Mouse (Mus musculus) heart, postnatal 36 days (tissue): ENCODE measurements around the gene Fam120a. TPM values are rescaled to one million over a fixed set of nuclear protein-coding genes. Genes with fewer than 3 reads are reported as not detected.

Source experiments
- DNase-seq, 2 experiments: peaks; one replicate each; pipeline ENCODE4 v3.0.0; 2021 to 2022
- intact Hi-C: fragments of 180-260 bp; cut with DNase I; formaldehyde crosslinking; loops from one replicate; pipeline ENCODE4 v1.15.1; 2025
- total RNA-seq, 2 experiments: library from RNA; stranded (reverse); gene quantifications; 2 replicates each; pipeline ENCODE4 v1.2.3; 2021

Gene Fam120a
- total RNA-seq, 2 experiments from 2014 or later = 104 to 116 TPM

DNA sequence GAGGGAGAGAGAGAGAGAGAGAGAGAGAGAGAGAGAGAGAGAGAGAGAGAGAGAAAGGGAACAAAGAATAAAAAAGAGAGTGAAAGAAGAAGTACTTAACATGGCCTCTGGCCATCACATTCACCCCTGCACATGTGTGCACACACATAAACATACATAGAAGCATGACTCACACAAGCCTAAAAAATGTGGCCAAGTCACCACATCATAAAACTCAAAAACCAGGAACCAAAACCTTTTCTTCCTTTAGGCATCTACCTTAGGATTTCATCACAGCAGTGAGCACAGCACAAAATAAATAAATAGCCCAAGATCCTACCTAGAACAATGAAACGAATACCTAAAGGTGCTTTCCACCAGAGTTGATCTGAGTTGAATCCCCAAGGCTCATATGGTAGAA, 105.9 kb downstream of the Fam120a start:
- intact Hi-C loops = no loop called here
- DNase-seq = no peak

DNA sequence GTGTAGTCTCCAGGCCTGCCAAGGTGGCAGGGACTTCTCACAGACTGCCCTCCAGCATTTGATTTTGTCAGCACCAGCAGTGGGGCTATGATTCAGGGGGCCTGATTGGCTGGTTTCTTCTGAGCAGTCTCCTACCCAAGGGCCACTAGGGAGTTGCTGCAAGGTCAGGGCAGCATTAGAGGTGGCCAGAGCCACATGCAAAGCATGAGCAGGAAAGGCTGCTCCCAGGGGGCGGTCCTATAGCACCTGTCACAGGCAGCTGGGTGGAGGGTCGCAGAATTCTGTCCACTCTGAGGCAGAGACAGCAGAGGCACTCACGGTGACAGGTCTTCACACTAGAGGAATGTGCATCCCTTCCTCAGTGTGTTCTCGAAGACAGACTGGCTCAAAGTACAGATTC, 109.0 kb downstream of the Fam120a start:
- intact Hi-C loops = no loop called here
- no peak for DNase-seq

DNA sequence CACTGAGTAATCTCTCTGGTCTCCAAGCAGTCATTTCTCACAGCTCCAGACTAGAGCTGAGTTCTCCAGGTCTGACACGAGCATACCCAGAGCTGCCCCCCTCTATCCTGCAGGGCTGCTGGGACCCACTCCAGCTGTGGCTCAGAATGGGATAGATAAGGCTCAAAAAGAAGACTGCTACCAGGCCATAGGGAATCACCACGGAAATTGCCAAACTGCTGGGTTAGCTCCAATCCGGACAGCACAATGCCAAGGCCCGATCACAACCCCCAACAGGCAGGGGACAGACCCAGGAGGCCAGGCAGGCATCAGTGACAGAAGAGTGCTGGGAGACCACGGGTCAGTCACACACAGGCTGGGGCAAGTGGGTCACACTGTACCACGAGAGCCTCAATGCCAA, 109.8 kb downstream of the Fam120a start:
- no peak for DNase-seq
- intact Hi-C loops = no loop called here

DNA sequence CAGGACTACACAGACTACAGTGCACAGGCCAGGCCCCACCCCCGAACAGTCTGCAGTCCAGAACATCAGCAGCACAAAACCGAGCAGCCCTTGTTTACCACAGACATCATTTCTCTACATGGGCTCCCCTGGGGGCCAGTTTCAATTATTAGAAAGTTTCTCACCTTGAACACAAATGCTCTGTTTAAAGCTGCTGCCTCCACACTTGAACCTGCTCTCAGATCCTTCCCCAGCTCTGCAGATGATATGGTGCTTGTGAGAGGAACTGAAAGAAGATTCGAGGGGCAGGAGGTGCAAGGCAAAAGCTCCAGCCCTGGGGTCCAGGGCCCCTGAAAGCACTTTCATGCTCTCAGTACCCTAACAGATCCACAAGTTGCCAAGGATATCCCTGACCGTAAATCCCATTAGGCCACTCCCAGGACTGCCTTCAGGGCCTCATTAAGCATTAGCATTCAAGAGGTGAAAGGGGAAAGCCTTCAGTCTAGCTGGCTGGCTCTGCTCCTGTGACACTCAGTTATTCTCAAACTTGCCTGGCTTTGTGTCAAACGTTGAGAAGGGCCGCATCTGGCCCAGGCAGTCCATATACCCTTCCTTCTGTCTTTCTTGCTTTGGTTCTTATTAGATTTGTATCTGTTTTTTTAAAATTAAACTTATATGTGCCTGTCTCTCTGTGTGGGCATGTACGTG, 110.4 kb downstream of the Fam120a start:
- intact Hi-C loops = no loop called here
- DNase-seq = no peak

DNA sequence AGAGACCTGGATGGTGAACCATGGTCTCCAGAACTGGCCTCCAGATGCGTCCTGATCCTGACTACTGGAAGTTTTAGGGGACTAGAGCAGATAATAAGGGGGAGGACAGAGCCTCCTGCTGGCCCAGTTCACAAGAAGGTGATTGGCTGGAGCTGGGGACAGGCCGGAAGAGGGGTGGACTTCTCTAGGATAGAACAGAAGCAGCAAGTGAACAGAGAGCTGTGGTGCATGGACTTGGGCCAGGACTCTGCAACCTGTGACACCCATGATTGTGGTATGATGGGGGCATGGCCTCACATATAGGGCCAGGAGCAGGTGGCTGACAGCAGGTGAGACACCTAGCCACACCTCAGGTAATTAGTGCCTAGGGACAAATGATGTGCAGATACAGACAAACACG, 113.9 kb downstream of the Fam120a start:
- intact Hi-C loops = loop anchor here (2.0 kb wide), 1 partner anchor 145 kb away; no protein-coding TSS in a partner anchor
- no peak for DNase-seq

DNA sequence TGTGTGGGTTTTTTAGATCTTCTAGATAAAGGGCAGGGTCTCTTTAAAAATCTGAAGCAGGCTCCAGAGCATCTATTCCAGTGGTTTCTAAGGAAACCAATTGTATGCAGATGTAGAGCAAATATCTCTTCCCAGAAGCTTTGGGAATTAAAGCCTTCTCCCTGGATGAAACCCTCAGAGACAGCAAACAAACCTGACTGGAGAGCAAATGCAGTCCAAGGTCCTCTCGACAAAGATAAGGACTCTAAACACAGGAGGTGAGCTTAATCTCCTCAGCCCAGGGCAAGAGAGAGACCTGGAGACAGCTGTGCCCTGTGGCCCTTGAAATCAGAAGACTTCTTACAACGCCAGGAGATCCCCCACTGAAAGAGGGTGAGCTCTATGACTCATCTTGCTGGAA, 114.3 kb downstream of the Fam120a start:
- intact Hi-C loops = loop anchor here (2.0 kb wide), 1 partner anchor 145 kb away; no protein-coding TSS in a partner anchor
- no peak for DNase-seq

DNA sequence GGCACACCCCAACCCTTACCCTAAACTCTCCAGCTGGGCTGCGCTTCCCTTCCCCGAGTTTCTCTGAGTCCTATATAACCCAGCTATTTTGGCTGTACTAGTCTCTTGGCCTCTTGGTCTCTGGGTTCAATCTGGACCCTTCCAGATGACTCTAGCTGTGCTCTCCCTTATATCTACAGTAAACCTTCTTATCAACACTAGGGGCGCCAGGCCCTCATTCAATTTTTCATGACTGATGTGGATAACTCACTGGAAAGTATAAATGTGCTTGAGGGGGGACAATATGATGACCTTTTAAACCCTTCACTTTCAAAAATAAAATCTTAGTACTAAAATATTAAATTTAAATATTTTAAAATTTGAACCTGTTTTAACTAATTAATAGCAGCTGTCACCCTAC, 115.0 kb downstream of the Fam120a start:
- intact Hi-C loops = loop anchor here (2.0 kb wide), 1 partner anchor 146 kb away; no protein-coding TSS in a partner anchor
- no peak for DNase-seq

DNA sequence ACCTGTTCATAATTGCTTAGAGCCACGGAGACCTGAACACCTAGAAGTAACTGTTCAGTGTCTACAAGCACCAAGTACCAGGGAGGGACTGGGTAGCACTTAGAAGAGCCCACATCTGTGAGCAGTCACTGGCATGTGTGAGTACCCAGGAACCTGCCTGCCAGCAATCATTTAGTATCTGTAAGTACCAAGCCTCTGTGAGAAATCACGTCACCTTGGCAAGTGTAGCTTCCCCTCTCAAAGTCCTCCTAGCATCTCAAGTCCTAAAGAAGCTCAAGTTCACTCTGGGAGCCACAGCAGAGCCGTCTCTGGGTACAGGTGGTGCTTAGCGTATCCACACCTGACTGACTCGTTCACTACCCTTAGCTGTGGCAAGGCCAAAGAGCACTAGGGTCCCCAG, 116.1 kb downstream of the Fam120a start:
- no peak for DNase-seq
- intact Hi-C loops = loop anchor here (2.0 kb wide), 1 partner anchor 147 kb away; no protein-coding TSS in a partner anchor

DNA sequence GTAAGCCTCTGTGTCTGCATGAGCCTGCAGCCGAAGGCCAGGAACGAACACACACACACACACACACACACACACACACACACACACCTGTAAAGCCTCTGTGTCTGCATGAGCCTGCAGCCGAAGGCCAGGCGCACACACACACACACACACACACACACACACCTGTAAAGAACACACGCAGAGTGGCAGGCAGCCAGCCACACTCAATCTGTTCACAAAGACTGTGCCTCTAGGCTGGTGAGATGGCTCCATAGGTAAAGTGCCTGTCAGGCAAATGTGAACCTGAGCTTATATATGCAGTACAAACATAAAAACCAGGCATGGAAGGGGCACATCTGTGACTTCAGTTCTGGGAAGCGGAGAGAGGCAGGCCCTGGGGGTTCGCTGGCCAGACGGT, 117.0 kb downstream of the Fam120a start:
- DNase-seq = no peak
- intact Hi-C loops = no loop called here

DNA sequence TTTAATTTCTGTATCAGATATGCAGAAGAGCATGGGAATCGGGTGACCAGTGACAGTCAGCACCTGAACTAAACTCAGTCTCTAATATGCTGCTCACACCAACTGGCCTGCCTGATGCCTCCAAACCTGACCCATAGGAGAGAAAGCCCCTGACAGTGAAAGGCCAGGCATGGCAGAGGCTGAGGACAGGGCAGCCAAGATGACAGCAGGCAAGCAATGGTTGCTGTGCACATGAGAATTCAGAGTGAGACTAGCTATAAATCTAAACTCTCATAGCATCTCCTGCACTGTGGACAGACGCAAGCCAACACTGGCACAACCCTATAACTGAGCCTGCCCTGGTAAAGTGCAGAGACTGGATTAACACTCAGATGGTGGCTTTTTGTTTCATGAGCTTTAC, 117.5 kb downstream of the Fam120a start:
- DNase-seq = no peak
- intact Hi-C loops = no loop called here

DNA sequence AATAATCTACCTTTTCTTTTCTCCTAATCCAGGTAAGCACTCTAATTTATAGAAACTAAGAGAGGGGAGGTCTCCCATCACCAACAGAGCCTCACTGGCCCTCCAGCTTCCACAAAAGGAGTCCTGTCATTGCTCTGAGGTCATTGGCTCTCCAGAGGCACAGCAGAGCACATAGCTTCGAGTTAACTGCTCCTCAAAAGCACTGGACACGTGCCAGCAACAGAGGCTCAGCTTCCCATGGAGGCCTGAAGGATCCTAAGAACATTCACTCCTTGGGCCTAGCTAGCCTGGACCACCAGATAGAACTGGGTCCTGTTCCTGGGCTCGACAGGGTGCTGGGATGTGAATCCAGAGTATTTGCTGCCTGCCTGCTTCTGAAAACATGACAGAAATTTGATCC, 118.7 kb downstream of the Fam120a start:
- intact Hi-C loops = no loop called here
- peak in 1 of 2 experiments; percentile 31 for DNase-seq

DNA sequence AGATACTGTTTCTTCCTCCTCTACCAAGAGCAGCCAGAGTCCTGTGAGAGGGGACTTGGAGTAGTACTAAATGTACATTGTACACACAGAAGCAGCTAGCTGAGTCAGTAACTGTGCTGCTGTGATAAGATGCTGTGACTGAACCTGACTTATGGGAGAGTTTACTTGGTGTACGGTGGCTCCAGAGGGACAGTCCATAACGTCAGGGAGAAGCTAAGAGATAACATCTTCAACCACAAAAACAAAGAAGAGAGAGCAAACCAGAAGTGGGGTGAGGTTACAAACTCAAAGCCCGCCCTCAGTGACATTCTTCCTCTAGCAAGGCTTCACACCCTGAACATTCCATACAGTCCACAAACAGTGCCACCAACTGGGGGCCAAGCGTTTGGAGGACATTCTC, 122.5 kb downstream of the Fam120a start:
- intact Hi-C loops = no loop called here
- DNase-seq = no peak

DNA sequence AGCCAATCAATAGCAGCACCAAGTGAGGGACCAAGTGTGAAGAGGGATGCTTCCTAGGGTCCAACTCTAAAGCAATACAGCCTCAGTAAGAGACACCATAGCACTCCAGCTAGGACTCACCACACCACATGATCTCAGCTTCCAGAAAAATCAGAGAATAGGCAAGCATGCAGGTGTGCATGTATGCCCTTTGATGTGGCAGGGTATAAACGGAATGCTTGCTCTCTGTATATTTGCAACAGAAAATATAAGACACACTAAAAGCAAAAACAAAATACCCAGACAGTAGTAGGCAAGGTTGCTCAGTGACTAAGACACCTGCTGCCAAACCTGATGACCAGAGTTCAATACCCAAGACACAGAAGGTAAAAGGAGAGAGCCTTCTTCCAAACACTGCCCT, 124.3 kb downstream of the Fam120a start:
- DNase-seq = no peak
- intact Hi-C loops = no loop called here

DNA sequence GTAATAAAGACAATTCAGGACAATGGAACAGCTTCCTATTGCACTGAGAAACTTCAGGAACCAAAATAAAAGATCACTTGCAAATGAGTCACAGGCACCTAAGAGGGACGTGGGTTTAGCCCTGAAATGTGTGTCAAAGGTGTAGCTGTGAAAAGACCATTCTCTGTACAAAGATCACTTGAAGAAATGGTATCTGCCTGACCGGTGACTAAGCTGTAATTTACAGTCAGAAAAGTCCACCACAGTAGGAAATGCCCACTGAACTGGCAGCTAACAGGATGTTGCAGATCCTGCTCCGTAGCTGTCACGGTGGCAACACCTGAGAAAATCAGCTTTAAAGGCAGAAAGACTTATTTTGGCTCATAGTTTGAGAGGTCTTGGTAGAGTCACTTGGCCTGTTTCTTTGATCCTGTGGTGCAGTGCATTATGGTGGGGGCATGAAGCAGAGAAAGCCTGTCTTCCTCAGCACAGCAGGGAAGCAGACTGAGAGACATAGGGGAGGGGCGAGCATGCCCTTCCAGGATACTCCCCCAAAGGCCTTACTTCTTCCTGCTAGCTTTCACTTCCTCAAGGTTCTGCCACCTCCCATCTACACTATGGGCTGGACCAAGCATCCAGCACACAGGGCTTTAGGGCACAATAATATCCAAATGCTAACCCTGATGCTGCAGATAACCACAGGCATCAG, 125.8 kb downstream of the Fam120a start:
- no peak for DNase-seq
- intact Hi-C loops = no loop called here

DNA sequence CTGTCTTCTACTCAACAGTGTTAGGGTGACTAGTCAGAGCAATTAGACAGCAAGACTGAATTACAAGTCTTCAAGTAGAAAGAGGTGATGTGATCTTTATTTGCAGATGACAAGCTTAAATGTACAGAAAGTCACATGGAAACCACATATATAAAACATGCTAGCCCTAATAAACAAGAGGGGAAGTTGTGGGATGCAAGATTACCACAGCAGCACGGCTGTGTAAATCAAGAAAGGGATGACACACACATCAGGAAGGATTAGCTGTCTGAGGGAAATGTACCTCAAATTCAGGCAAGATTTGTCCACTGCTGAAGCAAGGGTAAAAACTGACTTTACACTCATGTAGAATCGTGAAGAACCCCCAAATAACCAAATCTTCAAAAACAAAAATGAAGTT, 129.5 kb downstream of the Fam120a start:
- no peak for DNase-seq
- intact Hi-C loops = no loop called here

DNA sequence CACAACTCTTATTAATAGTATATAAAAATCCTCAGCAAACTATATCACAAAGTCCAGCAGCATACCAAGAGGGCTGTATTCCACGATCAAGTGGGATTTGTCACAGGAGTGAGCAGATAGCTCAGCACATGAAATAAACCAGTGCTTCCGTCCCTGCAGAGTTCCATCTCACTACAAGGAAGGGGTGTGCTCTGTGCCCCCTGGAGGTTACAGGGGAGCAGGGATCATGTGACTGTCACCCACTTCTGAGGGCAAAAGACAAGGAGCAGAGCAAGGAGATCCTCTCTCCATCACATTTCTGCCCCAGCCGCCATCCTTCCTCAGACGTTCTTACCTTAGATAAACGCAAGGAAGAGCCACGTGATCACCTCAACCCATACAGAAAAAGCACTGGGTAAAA, 130.3 kb downstream of the Fam120a start:
- intact Hi-C loops = no loop called here
- DNase-seq = no peak

DNA sequence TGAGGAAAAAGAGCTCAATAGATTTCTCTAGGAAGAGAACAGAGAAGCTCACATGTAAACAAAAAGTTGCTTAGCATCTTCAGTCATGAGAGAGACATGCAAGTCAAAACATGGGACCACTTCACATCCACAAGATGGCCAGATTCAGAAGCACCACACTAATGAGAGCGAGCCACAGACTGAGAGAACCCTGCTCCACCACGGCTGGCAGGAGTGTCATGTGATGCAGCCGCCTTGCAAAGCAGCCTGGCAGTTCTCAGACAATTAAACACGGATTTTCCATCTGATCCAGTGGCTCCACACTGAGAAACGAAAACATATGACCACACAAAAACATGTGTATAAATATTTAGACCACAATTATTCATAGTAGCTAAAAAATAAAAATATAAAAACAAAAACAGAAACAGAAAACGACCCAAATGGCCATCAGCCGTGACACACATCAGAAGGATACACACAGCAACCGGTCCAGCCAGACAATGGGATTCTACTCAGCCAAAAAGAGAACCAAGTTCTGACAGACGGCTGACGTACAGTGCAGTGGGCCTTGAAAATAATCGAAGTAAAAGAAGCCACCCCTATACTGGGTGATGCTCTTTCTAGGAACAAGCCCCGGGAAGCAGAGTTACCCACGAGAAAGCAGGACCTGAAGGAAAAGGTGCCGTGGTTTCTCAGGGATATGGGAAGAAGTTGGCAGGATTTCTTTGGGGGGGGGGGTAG, 137.1 kb downstream of the Fam120a start:
- DNase-seq = no peak
- intact Hi-C loops = no loop called here

DNA sequence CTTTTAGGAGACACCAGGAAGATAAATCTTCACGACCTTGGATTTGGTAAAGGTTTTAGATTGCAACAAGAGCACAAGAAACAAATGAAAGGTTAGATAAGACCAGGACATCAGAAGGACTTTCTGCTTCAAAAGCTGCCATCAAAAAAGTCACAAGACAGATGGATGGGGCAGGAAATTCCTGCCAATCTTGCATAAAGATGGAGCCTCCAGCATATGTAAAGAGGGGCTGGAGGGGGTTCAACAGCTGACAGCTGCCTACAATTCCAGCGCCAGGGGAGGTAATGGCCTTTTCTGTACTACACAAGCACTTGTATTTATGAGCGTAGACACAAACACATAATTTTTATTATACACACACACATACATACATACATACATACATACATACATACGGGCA, 138.0 kb downstream of the Fam120a start:
- no peak for DNase-seq
- intact Hi-C loops = no loop called here
